Mouse (Mus musculus) erythroblast, embryonic 14.5 days (primary cell): ENCODE data around the gene C3ar1.

ENCODE experiments used
- GATA1 ChIP-seq: IDR thresholded peaks from 2 replicates; pipeline ENCODE4 v1.6.1; 2012; ENCODE audit warnings: low read length, inconsistent platforms, mixed read lengths
- TAL1 ChIP-seq: IDR thresholded peaks from 3 replicates; pipeline ENCODE4 v1.6.1; 2012; ENCODE audit warnings: low read length, inconsistent platforms, mixed read lengths

GRCm38 (mm10) chr6:122837539-122837938, 18.4 kb downstream of the C3ar1 start:
- no peak for TF ChIP-seq TAL1
- TF ChIP-seq GATA1 = no peak
